Mouse (Mus musculus) gastrocnemius, adult 18-20 months (tissue): ENCODE measurements at regions not wholly inside any gene's neighbourhood (a gene's known extent, or its start where the extent isn't known, plus 50 kb on each side); places are given as distances from the start of the nearest gene placed in this dataset.

Experiments used
- DNase-seq: peaks from one replicate; pipeline ENCODE4 v3.0.0; 2021; ENCODE audit warnings: low spot score

DNA sequence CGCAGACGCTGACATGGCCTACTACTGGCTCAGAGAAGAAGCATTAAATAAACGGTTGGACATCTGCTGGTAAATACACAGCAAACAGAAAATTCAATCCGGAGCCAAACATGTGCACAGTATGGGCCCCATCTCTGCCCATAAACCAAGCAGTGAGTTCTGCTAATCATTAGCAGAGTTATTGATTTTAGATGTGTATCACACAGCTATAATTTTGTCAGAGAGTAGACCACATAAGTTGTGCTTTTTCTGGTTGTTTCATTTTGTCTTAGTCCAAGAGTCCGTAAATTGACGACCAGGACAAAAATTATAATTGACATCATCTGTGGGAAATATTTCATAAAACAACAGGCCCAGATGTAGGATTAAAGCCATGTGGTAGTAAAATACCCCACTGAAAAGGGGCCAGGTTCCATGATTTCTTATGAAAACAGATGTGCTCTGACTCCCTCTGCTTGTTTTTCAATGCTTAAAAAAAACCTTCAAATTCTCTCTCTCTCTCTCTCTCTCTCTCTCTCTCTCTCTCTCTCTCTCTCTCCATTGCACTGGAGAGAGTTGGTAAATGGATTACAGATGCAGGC is 339.3 kb downstream of the Hao1 start:
- DNase-seq, result peak; percentile 5

DNA sequence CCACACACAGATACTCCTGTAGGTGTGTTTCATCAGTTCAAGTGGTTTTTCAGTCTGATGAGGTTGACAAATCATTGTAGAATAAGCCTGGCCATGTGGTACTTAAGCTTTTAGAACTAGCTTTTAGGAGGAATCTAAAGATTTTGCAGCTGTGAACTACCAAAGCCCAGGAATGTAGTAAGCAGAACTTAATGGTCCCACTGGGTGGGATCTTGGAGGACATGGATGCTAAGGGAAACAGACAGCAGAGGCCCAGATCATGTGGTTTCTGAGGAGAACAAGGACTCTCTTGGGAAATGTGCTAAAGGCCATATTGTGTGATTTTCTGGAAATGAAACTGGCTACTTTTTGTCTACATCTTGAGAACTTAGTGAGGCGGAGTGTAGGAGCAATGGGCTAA is 350.9 kb downstream of the Hao1 start:
- peak; percentile 7 for DNase-seq

- no peak for DNase-seq
Measured at GRCm38 (mm10) chr2:134195961-134196360, 358.2 kb downstream of the Hao1 start.

DNA sequence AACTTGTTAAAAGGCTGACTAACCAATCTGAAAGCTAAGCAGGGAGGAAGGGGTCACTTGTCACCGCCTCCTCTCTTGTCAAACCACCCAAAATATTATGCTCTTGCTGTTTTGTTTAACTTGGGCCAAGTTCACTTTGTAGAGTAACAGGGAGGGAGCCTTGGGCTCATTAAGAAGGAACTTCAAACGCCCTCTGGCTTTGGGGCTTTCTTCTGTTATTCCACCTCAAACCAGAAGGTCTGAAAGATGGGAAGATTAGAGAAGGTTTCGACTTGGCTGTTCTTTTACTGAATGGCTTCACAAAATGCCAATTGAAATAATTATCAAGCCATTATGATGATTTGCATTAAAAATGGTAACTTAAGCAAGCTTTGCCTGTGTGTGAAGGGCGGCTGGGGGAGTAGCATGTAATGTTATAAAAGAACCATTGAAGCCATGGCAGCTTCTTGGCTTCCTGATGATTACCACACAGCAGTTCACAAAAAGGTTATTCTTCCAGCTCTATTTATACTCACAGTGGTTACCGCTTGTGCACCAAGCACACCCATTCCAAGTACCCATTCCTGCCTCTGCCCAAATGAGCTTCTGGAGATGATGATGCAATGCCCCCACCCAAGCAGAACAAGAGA is 364.6 kb downstream of the Hao1 start:
- DNase-seq, result no peak
